Mouse (Mus musculus): Measurements from ENCODE around the gene Lrrc52. TPM values are rescaled to one million over a fixed set of nuclear protein-coding genes. Genes with fewer than 3 reads are reported as not detected.
A peak's percentile ranks its signal among the peaks of the same experiment; 100 is the strongest.

Gene Lrrc52
- total RNA-seq, 2 experiments from 2014 or later = 0.86 to 1.9 TPM

- DNase-seq = no peak
These were observed 30.2 kb downstream of the Lrrc52 start for GRCm38 (mm10) chr1:167436186-167436975.

GRCm38 (mm10) chr1:167434931-167435330 lies 31.6 kb downstream of the Lrrc52 start:
- DNase-seq = no peak

GRCm38 (mm10) chr1:167430976-167431676 lies 35.5 kb downstream of the Lrrc52 start:
- no peak for DNase-seq

- DNase-seq = no peak
These were observed 39.9 kb downstream of the Lrrc52 start for GRCm38 (mm10) chr1:167426681-167427080.

GRCm38 (mm10) chr1:167425572-167425971 lies 41.0 kb downstream of the Lrrc52 start:
- DNase-seq = peak; percentile 48

GRCm38 (mm10) chr1:167422501-167423240 lies 43.9 kb downstream of the Lrrc52 start:
- DNase-seq = peak; percentile 69

GRCm38 (mm10) chr1:167414846-167415245 lies 51.7 kb downstream of the Lrrc52 start:
- peak; percentile 88 for DNase-seq

GRCm38 (mm10) chr1:167411991-167412715 lies 54.4 kb downstream of the Lrrc52 start:
- DNase-seq = no peak

GRCm38 (mm10) chr1:167409601-167410000 lies 57.0 kb downstream of the Lrrc52 start:
- DNase-seq = no peak

GRCm38 (mm10) chr1:167405237-167405636 lies 61.3 kb downstream of the Lrrc52 start:
- no peak for DNase-seq

Other genes with a start within 250 kb of the Lrrc52 start
- 10 to 100 TPM; 55.0 to 55.7 TPM for gene Uck2, start 181.5 kb downstream of the Lrrc52 start, total RNA-seq (2021)
- 10 to 100 TPM; 75.6 to 79.3 TPM for gene Tmco1, start 158.4 kb downstream of the Lrrc52 start, total RNA-seq (2021)
- 10 to 100 TPM; 32.4 to 37.0 TPM for gene Aldh9a1, start 116.8 kb downstream of the Lrrc52 start, total RNA-seq (2021)
- 100 to 1,000 TPM; 142 to 157 TPM for gene Mgst3, start 72.9 kb downstream of the Lrrc52 start, total RNA-seq (2021)
- gene Rxrg, start 131.6 kb upstream of the Lrrc52 start, total RNA-seq (2021) = 1 to 10 TPM; 6.1 to 6.3 TPM
- not detected for gene Lmx1a, start 222.5 kb upstream of the Lrrc52 start, total RNA-seq (2021)

Measured in heart, postnatal 4 days (tissue).